Mouse (Mus musculus) lung, postnatal 0 days (tissue): ENCODE data around the gene Ntrk3.

ENCODE experiments used
- CTCF ChIP-seq: IDR thresholded peaks from 2 replicates; pipeline ENCODE4 v1.5.1; 2016; ENCODE audit warnings: antibody characterized with exemption, mild to moderate bottlenecking
- EP300 ChIP-seq: IDR thresholded peaks from 2 replicates; pipeline ENCODE4 v1.6.1; 2016; ENCODE audit warnings: antibody characterized with exemption, mild to moderate bottlenecking, control low read depth

- TF ChIP-seq CTCF (no peak), EP300 (no peak)
Measured at GRCm38 (mm10) chr7:78515042-78515609, 222.7 kb downstream of the Ntrk3 start.
